Mouse (Mus musculus) midbrain, embryonic 16.5 days (tissue): Measurements from ENCODE around the gene Car3. TPM values are rescaled to one million over a fixed set of nuclear protein-coding genes. Genes with fewer than 3 reads are reported as not detected.
A peak's percentile ranks its signal among the peaks of the same experiment; 100 is the strongest.

ENCODE experiments used
- ATAC-seq: fragments of 200-750 bp; cut with Nextera tagmentation; 2 replicates; pipeline ENCODE4 v1.8.0; 2017; ENCODE audit warnings: moderate TSS enrichment
- H3K27ac ChIP-seq: fragments of 300-500 bp; sonication (generic); 2 replicates; pipeline ENCODE4 v1.5.1; 2014; ENCODE audit warnings: mild to moderate bottlenecking, low read length, mixed read lengths
- H3K27me3 ChIP-seq: fragments of 300-500 bp; sonication (generic); 2 replicates; pipeline ENCODE4 v1.6.1; 2014; ENCODE audit warnings: low read depth, low read length, mixed read lengths; ENCODE audit not compliant: control insufficient read depth, insufficient read depth
- H3K36me3 ChIP-seq: fragments of 300-500 bp; sonication (generic); 2 replicates; pipeline ENCODE4 v1.6.1; 2014; ENCODE audit warnings: mild to moderate bottlenecking, low read length, moderate library complexity, mixed read lengths; ENCODE audit not compliant: control insufficient read depth, insufficient read depth
- H3K4me1 ChIP-seq: fragments of 300-500 bp; sonication (generic); 2 replicates; pipeline ENCODE4 v1.6.1; 2014; ENCODE audit warnings: mild to moderate bottlenecking, low read length, mixed read lengths; ENCODE audit not compliant: control insufficient read depth, insufficient read depth
- H3K4me2 ChIP-seq: fragments of 300-500 bp; sonication (generic); 2 replicates; pipeline ENCODE4 v1.6.1; 2014; ENCODE audit warnings: mild to moderate bottlenecking, low read length, mixed read lengths
- H3K4me3 ChIP-seq: fragments of 300-500 bp; sonication (generic); 2 replicates; pipeline ENCODE4 v1.5.1; 2014; ENCODE audit warnings: low read depth, mild to moderate bottlenecking, low read length, moderate library complexity, mixed read lengths
- H3K9ac ChIP-seq: fragments of 300-500 bp; sonication (generic); 2 replicates; pipeline ENCODE4 v1.6.1; 2014; ENCODE audit warnings: low read depth, low read length, mixed read lengths
- H3K9me3 ChIP-seq: fragments of 300-500 bp; sonication (generic); replicated peaks from 2 replicates; pipeline ENCODE4 v1.6.1; 2014; ENCODE audit warnings: mild to moderate bottlenecking, low read length, mixed read lengths; ENCODE audit not compliant: control insufficient read depth, poor library complexity, severe bottlenecking
- WGBS: fragments of 180-500 bp; shearing (Covaris S2); extraction: QIAGEN DNeasy Blood & Tissue Kit; methylation state at CpG from one replicate; pipeline ENCODE4 v1.1.7; 2014; 5-methylcytosine and 5-hydroxymethylcytosine counted together
- polyA plus RNA-seq: library from polyadenylated mRNA; unstranded; fragments of >200 nt; fragmentation: Nextera tagmentation; extraction: Ambion mirVana; gene quantifications from 2 replicates; pipeline ENCODE4 v1.2.1, GENCODE M21; 2015

Car3 gene
- polyA plus RNA-seq, 1 experiment from 2014 or later: 3.6 TPM

DNA sequence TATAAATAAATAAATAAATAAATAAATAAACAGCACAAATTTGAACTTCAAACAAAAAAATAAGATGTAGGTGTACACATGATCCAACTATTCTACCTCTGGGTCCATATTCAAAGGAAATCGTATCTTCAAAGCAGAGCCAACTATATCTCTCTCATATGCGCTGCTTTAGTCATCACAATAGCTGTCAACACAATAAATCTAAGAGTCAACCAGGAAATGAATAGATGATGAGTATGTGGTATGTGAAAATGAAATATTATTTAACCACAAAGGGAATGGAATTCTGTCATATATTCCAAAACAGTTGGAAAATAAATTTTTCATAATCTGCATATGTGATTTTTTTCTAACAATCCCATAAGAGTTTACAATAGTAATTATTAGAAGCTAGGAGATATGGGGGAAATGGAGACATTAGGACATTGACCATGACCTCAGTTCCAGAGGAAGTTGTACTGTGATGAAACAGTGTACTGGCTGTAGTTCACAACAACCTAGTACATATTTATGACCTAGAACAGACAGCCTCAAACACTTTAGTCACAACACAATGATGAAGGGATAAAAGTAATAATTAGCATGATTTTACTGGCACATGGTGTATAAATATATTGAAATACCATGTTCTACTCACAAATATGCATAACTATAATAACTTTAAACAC is 14.6 kb upstream of the Car3 start:
- H3K9me3 ChIP-seq: no peaks in the 10 kb centered on the region
- no peak overlapping the region for H3K4me3 ChIP-seq
- no peaks in the 10 kb centered on the region for H3K36me3 ChIP-seq
- H3K4me2 ChIP-seq: no peak overlapping the region
- WGBS: 93% methylated on average over 2 of the region's 2 CpGs
- no peak for ATAC-seq
- no peak overlapping the region for H3K9ac ChIP-seq
- H3K27ac ChIP-seq: no peak overlapping the region
- H3K4me1 ChIP-seq: no peaks in the 10 kb centered on the region
- H3K27me3 ChIP-seq: no peaks in the 10 kb centered on the region

DNA sequence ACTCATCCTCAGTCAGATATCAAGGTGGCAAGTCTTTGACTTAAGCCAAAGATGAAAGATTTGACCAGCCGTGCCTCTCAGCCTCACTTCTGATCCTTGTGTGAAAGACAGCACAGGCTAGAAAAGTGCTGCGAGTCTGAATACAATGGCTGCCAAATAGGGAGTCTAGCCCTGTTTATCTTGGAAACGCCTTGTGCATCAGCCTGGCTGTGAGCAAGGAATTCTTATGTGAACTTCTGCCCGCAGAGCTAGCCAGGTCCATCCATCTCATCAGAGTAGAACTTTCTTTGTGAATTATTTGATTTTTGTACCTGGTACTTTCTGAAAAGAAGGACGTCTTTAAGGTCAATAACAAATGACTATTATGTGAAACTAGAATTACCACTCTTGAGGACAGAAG is 9.3 kb upstream of the Car3 start:
- H3K4me1 ChIP-seq: no peaks in the 10 kb centered on the region
- no peak for ATAC-seq
- H3K27ac ChIP-seq: no peak overlapping the region
- no peak overlapping the region for H3K4me3 ChIP-seq
- no peaks in the 10 kb centered on the region for H3K36me3 ChIP-seq
- H3K9me3 ChIP-seq: no peaks in the 10 kb centered on the region
- 67% methylated on average over 5 of the region's 5 CpGs for WGBS
- H3K4me2 ChIP-seq: no peak overlapping the region
- no peaks in the 10 kb centered on the region for H3K27me3 ChIP-seq
- H3K9ac ChIP-seq: no peak overlapping the region

DNA sequence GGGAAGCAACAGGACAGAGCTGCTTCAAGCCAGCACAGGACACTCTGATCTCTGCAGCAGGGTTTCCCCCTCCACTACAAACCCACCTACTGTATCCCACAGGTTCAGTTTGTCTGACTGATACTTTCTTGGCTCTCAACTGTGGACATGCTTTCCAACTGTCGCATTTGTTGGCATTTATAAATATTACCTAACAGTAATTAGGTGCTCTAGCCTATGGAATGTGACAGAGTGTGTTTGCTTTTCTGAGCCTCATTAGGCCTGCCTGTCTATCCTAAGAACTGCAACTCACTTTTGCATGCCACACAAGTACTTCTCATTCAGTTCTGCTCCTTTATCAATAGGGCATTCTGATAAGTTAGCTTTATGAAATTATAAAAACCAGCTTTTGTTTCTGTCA is 8.9 kb upstream of the Car3 start:
- WGBS: 71% methylated on average over 1 of the region's 1 CpGs
- H3K9me3 ChIP-seq: no peaks in the 10 kb centered on the region
- no peak overlapping the region for H3K4me2 ChIP-seq

DNA sequence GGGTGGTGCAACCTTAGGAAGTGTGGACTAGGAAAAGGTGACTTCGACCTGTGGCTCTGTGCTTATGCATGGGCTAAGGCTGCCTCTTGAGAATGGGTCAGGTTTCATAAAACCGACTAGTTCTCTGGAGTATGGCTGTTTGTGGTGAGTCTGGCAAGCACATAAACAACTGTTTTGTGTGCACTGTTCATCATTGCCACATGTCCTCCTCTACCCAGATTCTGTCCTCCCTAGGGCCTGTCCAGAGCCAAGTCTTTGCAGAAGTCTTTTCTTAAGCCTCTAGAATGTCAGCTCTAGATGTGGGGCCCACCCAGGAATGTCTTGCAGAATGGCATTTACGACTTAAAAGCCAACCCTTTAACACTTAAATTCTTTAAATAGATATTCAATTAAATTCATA is 5.4 kb upstream of the Car3 start:
- Histone ChIP-seq H3K27ac (no peak overlapping the region), H3K9me3 (no peaks in the 10 kb centered on the region), H3K4me3 (no peak overlapping the region), H3K27me3 (no peaks in the 10 kb centered on the region), H3K9ac (no peak overlapping the region), H3K4me1 (peaks cover 9% of the 10 kb centered on the region; the same call in 1 of the 2 replicates), H3K36me3 (no peaks in the 10 kb centered on the region), H3K4me2 (no peak overlapping the region)
- ATAC-seq: no peak
- WGBS: 94% methylated on average over 3 of the region's 3 CpGs

More for the DNA sequence above, 8.9 kb upstream of the Car3 start:
- no peaks in the 10 kb centered on the region for H3K4me1 ChIP-seq
- H3K27ac ChIP-seq: no peak overlapping the region
- no peaks in the 10 kb centered on the region for H3K36me3 ChIP-seq
- no peaks in the 10 kb centered on the region for H3K27me3 ChIP-seq
- no peak overlapping the region for H3K9ac ChIP-seq
- no peak overlapping the region for H3K4me3 ChIP-seq
- no peak for ATAC-seq

DNA sequence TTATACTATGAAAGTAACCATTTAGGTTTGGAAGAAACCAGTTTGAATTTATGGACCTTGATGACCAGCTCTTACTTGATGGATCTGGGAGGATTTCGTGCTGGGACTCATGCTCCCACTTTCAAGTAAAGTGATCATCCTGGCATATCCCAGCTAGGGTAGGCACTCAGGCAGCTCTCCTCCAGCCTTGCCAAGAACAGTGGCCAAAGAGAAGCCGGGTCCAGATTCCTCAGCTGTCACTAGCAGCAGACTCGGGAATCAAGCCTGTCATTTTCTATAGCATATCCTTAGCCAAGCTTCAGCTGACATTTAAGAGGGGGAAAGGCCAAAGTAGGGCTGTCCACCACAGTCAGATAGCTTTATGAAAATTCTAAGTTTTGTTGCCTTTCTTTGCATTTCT is 3.0 kb upstream of the Car3 start:
- Histone ChIP-seq H3K27me3 (no peaks in the 10 kb centered on the region), H3K4me2 (no peak overlapping the region), H3K9me3 (no peaks in the 10 kb centered on the region), H3K36me3 (no peaks in the 10 kb centered on the region), H3K4me3 (no peak overlapping the region), H3K27ac (no peak overlapping the region), H3K9ac (no peak overlapping the region), H3K4me1 (peaks cover 15% of the 10 kb centered on the region; the same call in 1 of the 2 replicates)
- no peak for ATAC-seq
- WGBS: 80% methylated on average over 3 of the region's 3 CpGs

DNA sequence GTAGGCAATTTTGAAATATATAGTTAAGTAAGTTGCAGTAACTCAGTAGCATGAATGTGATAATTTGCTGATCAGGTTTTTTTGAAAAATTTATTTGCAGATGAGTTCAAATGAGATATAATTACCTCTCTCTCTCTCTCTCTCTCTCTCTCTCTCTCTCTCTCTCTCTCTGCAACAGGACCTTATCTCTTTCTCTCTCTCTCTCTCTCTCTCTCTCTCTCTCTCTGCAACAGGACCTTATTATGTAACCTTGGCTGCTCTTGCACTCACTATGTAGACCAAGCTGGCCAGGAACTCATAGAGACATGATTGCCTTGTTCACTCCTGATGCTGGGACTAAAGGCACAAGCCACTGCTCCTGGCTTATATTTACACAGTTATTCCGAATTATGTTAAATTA is 2.1 kb upstream of the Car3 start:
- Histone ChIP-seq H3K36me3 (no peaks in the 10 kb centered on the region), H3K27me3 (no peaks in the 10 kb centered on the region), H3K4me3 (no peak overlapping the region), H3K4me1 (peaks cover 15% of the 10 kb centered on the region; the same call in 1 of the 2 replicates), H3K4me2 (no peak overlapping the region), H3K9me3 (no peaks in the 10 kb centered on the region), H3K9ac (no peak overlapping the region), H3K27ac (no peak overlapping the region)
- ATAC-seq: no peak
- 85% methylated on average over 1 of the region's 1 CpGs for whole genome bisulfite sequencing

DNA sequence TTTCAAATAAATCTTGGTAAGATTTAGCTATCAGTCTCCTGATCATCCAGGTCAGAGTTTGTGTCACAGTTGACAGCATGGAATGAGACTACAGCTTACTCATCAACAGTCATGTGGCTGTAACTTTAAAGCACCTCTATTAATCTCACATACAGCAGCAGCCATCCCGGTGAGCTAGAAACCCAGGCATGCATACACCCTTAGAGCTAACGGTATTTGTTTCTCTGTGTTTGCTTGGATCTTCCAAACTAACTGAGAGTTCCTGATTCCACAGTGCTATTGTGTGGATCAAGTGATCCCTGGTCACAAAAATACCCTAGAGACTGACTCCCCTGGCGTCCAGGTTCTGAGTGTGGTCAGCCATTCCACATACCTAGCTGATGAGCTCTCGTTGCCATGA is 1.5 kb upstream of the Car3 start:
- Histone ChIP-seq H3K4me2 (peak overlapping the region; percentile 97), H3K9me3 (no peaks in the 10 kb centered on the region), H3K4me3 (peak overlapping the region; percentile 18), H3K36me3 (no peaks in the 10 kb centered on the region), H3K27ac (no peak overlapping the region), H3K9ac (no peak overlapping the region), H3K4me1 (peaks cover 15% of the 10 kb centered on the region; the same call in 1 of the 2 replicates), H3K27me3 (no peaks in the 10 kb centered on the region)
- ATAC-seq: no peak
- WGBS: 9% methylated on average over 4 of the region's 4 CpGs

DNA sequence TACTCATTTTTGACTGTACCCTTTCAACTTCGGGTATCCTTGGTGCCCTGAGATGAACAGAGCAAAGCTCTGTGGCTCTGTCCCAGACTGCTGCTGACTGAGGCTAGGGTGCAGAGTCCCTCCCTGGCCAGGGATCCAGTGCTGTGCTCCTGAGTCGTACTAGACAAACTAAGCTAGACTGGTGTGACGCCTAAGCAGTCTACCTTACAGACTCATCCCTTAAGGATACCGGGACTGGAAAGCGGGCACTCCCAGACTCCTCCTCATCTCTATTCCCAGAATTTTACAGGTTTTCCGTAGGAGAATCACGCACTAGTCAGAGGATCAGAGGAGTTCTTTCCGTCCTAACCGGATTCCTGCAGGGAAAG is 674 bp upstream of the Car3 start:
- Histone ChIP-seq H3K4me1 (peaks cover 15% of the 10 kb centered on the region; the same call in 1 of the 2 replicates), H3K4me2 (peak overlapping the region; percentile 97), H3K27ac (no peak overlapping the region), H3K36me3 (no peaks in the 10 kb centered on the region), H3K4me3 (peak overlapping the region; percentile 35), H3K9ac (peak overlapping the region; percentile 62; the same call in 1 of the 2 replicates), H3K9me3 (no peaks in the 10 kb centered on the region), H3K27me3 (no peaks in the 10 kb centered on the region)
- ATAC-seq: peak; percentile 82
- WGBS: under 1% methylated on average over 9 of the region's 9 CpGs

DNA sequence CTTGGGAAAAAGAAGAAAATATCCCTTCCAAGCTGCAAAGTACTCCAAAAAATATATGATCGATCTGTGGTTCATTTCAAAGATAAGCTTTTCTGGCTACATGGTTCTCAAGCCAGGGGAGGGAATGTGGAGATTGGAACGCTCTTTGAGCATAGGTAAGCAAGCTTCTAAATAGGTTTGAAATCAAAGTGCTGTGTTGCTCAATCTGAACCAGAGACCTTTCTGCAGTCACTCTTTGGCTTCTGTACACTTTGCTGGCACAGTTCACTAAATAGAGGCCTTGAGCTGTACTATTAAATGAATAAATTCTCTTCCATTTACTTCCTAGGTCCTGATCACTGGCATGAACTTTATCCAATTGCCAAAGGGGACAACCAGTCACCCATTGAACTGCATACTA is 610 bp downstream of the Car3 start:
- Histone ChIP-seq H3K9me3 (no peaks in the 10 kb centered on the region), H3K9ac (no peak overlapping the region), H3K27ac (no peak overlapping the region), H3K36me3 (no peaks in the 10 kb centered on the region), H3K4me1 (peaks cover 15% of the 10 kb centered on the region; the same call in 1 of the 2 replicates), H3K4me2 (no peak overlapping the region), H3K27me3 (no peaks in the 10 kb centered on the region), H3K4me3 (no peak overlapping the region)
- WGBS: 86% methylated on average over 2 of the region's 2 CpGs
- no peak for ATAC-seq
